Mouse (Mus musculus) embryonic facial prominence, embryonic 13.5 days (tissue): ENCODE data around the gene Olfr1512. TPM values are rescaled to one million over a fixed set of nuclear protein-coding genes. Genes with fewer than 3 reads are reported as not detected.
A peak's percentile ranks its signal among the peaks of the same experiment; 100 is the strongest.
"Not testable (repeated sequence)": the region's sequence is repeated elsewhere in the genome, so short reads cannot be mapped to it uniquely, and the experiment has no call there.

Source experiments
- ATAC-seq: fragments of 200-750 bp; cut with Nextera tagmentation; 2 replicates; pipeline ENCODE4 v1.8.0; 2017; ENCODE audit warnings: low read depth; ENCODE audit not compliant: insufficient number of reproducible peaks, insufficient read depth, low FRiP score, low TSS enrichment
- H3K27ac ChIP-seq: fragments of 300-500 bp; sonication (generic); 2 replicates; pipeline ENCODE4 v1.5.1; 2015; ENCODE audit warnings: moderate library complexity, mild to moderate bottlenecking, inconsistent platforms
- H3K27me3 ChIP-seq: fragments of 300-500 bp; sonication (generic); 2 replicates; pipeline ENCODE4 v1.6.1; 2015; ENCODE audit warnings: mild to moderate bottlenecking, inconsistent platforms
- H3K36me3 ChIP-seq: fragments of 300-500 bp; sonication (generic); 2 replicates; pipeline ENCODE4 v1.6.1; 2015; ENCODE audit warnings: mild to moderate bottlenecking, inconsistent platforms
- H3K4me1 ChIP-seq: fragments of 300-500 bp; sonication (generic); 2 replicates; pipeline ENCODE4 v1.6.1; 2015; ENCODE audit warnings: inconsistent platforms
- H3K4me2 ChIP-seq: fragments of 300-500 bp; sonication (generic); 2 replicates; pipeline ENCODE4 v1.6.1; 2015; ENCODE audit warnings: moderate library complexity, mild to moderate bottlenecking, inconsistent platforms
- H3K4me3 ChIP-seq: fragments of 300-500 bp; sonication (generic); 2 replicates; pipeline ENCODE4 v1.5.1; 2015; ENCODE audit warnings: mild to moderate bottlenecking, inconsistent platforms
- H3K9ac ChIP-seq: fragments of 300-500 bp; sonication (generic); 2 replicates; pipeline ENCODE4 v1.6.1; 2015; ENCODE audit warnings: mild to moderate bottlenecking, inconsistent platforms
- H3K9me3 ChIP-seq: fragments of 300-500 bp; sonication (generic); 2 replicates; pipeline ENCODE4 v1.6.1; 2016; ENCODE audit warnings: inconsistent platforms
- WGBS: fragments of 180-500 bp; shearing (Covaris S2); methylation state at CpG from one replicate; pipeline ENCODE4 v1.1.7; 2015; ENCODE audit warnings: mixed read lengths; 5-methylcytosine and 5-hydroxymethylcytosine counted together
- polyA plus RNA-seq: library from polyadenylated mRNA; unstranded; fragments of >200 nt; fragmentation: Nextera tagmentation; extraction: Ambion mirVana; gene quantifications from 2 replicates; pipeline ENCODE4 v1.2.1, GENCODE M21; 2015

Olfr1512 gene
- polyA plus RNA-seq, result 0.14 TPM in 1 of 2 replicates, not detected in the other

GRCm38 (mm10) chr14:52379068-52379467 is at the start of gene Olfr1512:
TSS of gene Olfr1512 (minus strand) at chr14:52379168.
- 71% methylated on average over 2 of the region's 2 CpGs for WGBS
- H3K9ac ChIP-seq, result no peak within 1 kb of the TSS
- H3K9me3 ChIP-seq, result no peaks in the 10 kb centered on the region
- no peaks in the 10 kb centered on the region for H3K27me3 ChIP-seq
- H3K36me3 ChIP-seq, result no peaks in the 10 kb centered on the region
- no peak within 1 kb of the TSS for H3K4me2 ChIP-seq
- H3K27ac ChIP-seq, result no peak within 1 kb of the TSS
- no peak within 1 kb of the TSS for H3K4me3 ChIP-seq
- no peak for ATAC-seq
- H3K4me1 ChIP-seq, result no peaks in the 10 kb centered on the region

DNA sequence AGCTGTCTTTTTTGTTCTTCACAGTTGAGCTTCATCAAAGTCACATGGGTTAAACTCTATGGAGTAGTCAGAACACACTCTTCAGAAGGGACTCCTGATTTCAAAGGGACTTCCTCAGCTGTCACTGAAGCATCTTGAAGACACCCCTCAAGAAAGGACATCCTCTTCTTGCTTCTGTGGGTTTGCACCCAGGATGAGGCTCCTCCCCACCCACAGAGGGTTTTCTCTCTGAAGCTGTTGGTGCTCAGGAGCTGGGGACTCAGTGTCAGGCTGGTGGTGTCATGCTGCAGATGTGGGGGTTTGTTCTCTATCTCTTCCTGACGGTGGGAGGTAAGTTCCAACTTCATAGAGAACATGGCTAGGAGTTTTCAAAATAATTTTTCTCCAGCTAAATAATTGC is 48.7 kb upstream of the Olfr1512 start:
- 92% methylated on average over 1 of the region's 1 CpGs for WGBS
- Histone ChIP-seq H3K9me3 (no peaks in the 10 kb centered on the region), H3K4me2 (no peak overlapping the region), H3K4me1 (no peaks in the 10 kb centered on the region), H3K27ac (no peak overlapping the region), H3K9ac (no peak overlapping the region), H3K27me3 (no peaks in the 10 kb centered on the region), H3K36me3 (no peaks in the 10 kb centered on the region), H3K4me3 (no peak overlapping the region)
- ATAC-seq, result no peak

DNA sequence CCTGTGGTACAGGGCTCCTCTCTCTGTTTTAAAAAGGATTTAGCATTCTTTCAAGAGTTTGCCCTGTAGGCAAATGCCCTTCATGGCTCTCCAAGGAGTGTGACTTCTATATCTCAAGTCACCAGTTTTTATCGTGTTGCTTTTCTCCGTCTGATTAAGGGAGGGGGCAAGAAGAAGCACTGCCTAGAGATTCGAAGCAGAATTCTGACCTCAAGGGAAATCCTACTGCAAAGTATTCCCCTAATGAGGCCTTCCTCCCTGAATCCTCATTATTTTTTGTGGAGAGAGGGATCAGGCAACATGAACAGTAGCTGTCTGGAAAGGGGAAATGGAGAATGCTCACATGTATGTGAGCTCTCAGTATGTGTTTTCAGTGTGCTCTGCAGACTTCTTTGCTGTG is 35.3 kb upstream of the Olfr1512 start, which contains the start of gene Olfr1510:
TSS of gene Olfr1510 (minus strand) at position 101 of the 400 bp plus-strand sequence.
- 84% methylated on average over 3 of the region's 3 CpGs for WGBS

GRCm38 (mm10) chr14:52410142-52410919 is 31.4 kb upstream of the Olfr1512 start:
- not testable (repeated sequence) for H3K4me1 ChIP-seq, H3K36me3 ChIP-seq, H3K4me3 ChIP-seq, H3K4me2 ChIP-seq, H3K9me3 ChIP-seq, H3K9ac ChIP-seq, H3K27ac ChIP-seq, H3K27me3 ChIP-seq
- 79% methylated on average over 8 of the region's 10 CpGs for WGBS
- ATAC-seq, result 0 out of 2 replicates have a peak, but pooled peaks have one; percentile 26

More for the DNA sequence above, 35.3 kb upstream of the Olfr1512 start, which contains the start of gene Olfr1510:
- H3K4me3 ChIP-seq, result no peak within 1 kb of the TSS
- H3K9me3 ChIP-seq, result no peaks in the 10 kb centered on the region
- no peaks in the 10 kb centered on the region for H3K27me3 ChIP-seq
- no peak within 1 kb of the TSS for H3K9ac ChIP-seq
- no peak within 1 kb of the TSS for H3K4me2 ChIP-seq
- ATAC-seq, result no peak
- H3K36me3 ChIP-seq, result no peaks in the 10 kb centered on the region
- H3K27ac ChIP-seq, result no peak within 1 kb of the TSS
- H3K4me1 ChIP-seq, result no peaks in the 10 kb centered on the region

DNA sequence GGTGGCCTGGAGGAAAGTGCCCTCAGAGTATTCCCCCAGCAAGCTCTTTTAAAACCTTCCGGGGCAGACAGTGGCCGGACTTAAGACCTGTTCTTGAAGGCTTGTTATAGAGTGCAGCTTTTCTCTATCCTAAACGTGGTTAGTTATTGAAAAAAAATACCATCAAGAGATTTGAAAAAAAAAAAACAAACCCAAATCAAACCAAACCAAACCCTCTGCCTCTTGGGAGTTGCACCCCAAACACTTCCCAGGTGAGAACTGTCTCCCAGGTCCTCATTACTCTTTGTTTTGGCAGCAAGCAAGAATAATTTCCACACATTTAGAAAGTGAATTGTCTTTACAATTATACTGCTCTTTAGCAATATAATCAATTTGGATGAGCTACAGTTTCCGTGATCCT is 18.3 kb upstream of the Olfr1512 start, which contains the start of gene Olfr1511:
TSS of gene Olfr1511 (minus strand) at position 101 of the 400 bp plus-strand sequence.
- H3K9me3 ChIP-seq, result no peaks in the 10 kb centered on the region
- no peak for ATAC-seq

DNA sequence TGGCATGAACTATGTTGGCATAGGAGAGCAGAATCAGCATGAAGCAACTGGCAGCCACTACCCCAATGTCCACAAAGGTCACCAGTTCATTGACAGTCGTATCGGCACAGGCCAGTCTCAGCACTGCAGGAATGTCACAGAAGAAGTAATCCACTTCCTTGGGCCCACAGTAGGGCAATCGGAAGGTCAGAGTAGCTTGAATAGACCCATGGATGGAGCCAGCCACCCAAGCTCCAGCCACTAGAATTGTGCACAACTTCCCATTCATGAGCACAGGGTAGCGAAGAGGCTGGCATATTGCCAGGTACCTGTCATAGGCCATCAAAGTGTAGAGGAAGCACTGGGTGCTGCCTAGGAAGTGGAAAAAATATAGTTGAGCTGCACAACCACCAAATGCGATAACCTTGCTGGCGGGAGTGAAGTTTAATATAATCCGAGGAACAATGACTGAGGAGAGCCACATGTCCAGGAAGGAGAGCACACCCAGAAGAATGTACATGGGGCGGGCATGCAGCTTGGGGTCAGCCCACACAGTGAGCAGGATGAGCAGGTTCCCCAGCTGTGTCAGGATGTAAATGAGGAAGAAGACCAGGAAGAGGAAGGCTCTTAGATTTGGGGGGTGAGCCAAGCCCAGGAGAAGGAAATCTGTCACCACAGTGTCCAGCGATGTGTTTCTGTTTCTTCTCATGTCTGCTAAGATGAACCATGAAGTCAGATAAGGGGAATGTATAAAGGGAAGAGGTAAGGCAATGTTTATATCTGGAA is 11.3 kb upstream of the Olfr1512 start:
- ATAC-seq, result 0 out of 2 replicates have a peak, but pooled peaks have one; percentile 10
- H3K9ac ChIP-seq, H3K9me3 ChIP-seq, H3K4me3 ChIP-seq, H3K36me3 ChIP-seq, H3K27ac ChIP-seq, H3K4me2 ChIP-seq, H3K27me3 ChIP-seq, H3K4me1 ChIP-seq: not testable (repeated sequence)
- 85% methylated on average over 9 of the region's 9 CpGs for WGBS

More for the DNA sequence above, 18.3 kb upstream of the Olfr1512 start, which contains the start of gene Olfr1511:
- no peak within 1 kb of the TSS for H3K9ac ChIP-seq
- no peak within 1 kb of the TSS for H3K4me3 ChIP-seq
- H3K4me1 ChIP-seq, result no peaks in the 10 kb centered on the region
- no peaks in the 10 kb centered on the region for H3K36me3 ChIP-seq
- H3K27ac ChIP-seq, result no peak within 1 kb of the TSS
- 75% methylated on average over 4 of the region's 4 CpGs for WGBS
- no peak within 1 kb of the TSS for H3K4me2 ChIP-seq
- H3K27me3 ChIP-seq, result no peaks in the 10 kb centered on the region

DNA sequence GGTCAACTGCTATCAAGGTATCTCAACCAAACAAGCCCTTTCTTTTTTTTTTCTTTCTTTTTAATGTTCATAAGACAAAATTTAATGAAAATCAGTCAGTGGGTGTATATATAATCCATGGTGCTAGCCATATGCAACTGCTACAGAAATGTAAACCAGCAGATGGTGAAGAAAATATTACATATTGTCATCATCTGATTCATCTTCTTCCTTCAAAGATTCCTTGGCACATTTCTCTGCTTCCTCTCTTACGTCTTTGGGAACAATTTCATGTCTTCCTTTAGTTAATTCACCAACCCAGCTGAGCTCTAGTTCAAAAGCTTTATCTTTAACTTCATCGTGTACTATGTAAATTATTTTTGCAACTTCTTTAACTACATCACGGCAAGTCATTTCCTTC is 10.2 kb downstream of the Olfr1512 start:
- no peak for ATAC-seq
- no peak overlapping the region for H3K9ac ChIP-seq

DNA sequence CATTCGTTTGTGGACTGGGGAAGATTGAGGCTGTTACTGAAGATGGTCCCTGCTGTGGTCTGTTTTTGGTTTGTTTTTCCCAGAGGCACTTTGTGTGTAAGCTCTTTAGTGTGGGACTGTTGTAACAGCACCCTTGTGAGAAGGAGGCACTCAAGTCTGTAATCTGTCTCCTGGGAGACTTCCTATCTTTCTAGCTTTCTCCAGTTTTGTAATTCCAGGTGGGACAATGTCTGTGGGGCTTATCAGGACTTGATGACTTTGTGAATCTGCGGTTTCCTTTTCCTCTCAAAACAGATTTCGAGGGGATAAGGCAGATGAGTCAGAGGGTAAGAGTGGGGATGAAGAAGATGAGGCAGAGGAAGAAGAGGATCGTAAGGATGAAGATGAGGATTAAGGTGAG is 22.7 kb downstream of the Olfr1512 start, which contains the start of gene Olfr1513:
TSS of gene Olfr1513 (minus strand) at position 101 of the 400 bp plus-strand sequence.
- WGBS, result 75% methylated on average over 4 of the region's 4 CpGs
- H3K9me3 ChIP-seq, result no peaks in the 10 kb centered on the region
- H3K9ac ChIP-seq, result no peak within 1 kb of the TSS
- no peak within 1 kb of the TSS for H3K4me2 ChIP-seq
- no peak within 1 kb of the TSS for H3K4me3 ChIP-seq
- no peak for ATAC-seq
- no peaks in the 10 kb centered on the region for H3K27me3 ChIP-seq
- H3K27ac ChIP-seq, result no peak within 1 kb of the TSS
- no peaks in the 10 kb centered on the region for H3K36me3 ChIP-seq
- H3K4me1 ChIP-seq, result no peaks in the 10 kb centered on the region

More for the DNA sequence above, 10.2 kb downstream of the Olfr1512 start:
- Histone ChIP-seq H3K4me1 (no peaks in the 10 kb centered on the region), H3K36me3 (no peaks in the 10 kb centered on the region), H3K27me3 (no peaks in the 10 kb centered on the region), H3K9me3 (no peaks in the 10 kb centered on the region), H3K4me2 (no peak overlapping the region), H3K4me3 (no peak overlapping the region), H3K27ac (no peak overlapping the region)
- WGBS, result 88% methylated on average over 3 of the region's 3 CpGs

DNA sequence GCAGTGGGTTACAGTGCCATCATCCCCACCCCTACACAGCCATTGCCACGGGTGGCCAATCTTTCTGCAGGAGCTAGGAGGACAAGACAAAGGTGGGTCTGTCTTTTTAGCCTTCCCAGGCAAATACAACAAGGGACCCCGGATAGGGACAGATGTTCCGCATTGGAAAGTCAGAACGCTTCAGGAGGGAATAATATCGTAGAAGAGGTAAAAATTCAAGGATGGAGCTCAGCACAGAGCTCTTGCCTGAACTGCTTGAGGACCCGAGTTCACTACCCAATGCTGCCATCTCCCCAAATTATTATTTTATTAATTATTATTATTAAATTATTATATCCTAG is 39.5 kb downstream of the Olfr1512 start:
- H3K4me2 ChIP-seq, result no peak overlapping the region; the same call in 1 of the 2 replicates
- H3K9me3 ChIP-seq, result 0 out of 2 replicates have a peak, but pooled peaks cover 3% of the 10 kb centered on the region
- no peak overlapping the region for H3K27ac ChIP-seq
- no peak for ATAC-seq
- H3K4me3 ChIP-seq, result no peak overlapping the region
- H3K4me1 ChIP-seq, result no peaks in the 10 kb centered on the region
- H3K36me3 ChIP-seq, result no peaks in the 10 kb centered on the region
- 62% methylated on average over 6 of the region's 6 CpGs for WGBS
- peak overlapping the region; percentile 41; the same call in 1 of the 2 replicates for H3K9ac ChIP-seq
- no peaks in the 10 kb centered on the region for H3K27me3 ChIP-seq

DNA sequence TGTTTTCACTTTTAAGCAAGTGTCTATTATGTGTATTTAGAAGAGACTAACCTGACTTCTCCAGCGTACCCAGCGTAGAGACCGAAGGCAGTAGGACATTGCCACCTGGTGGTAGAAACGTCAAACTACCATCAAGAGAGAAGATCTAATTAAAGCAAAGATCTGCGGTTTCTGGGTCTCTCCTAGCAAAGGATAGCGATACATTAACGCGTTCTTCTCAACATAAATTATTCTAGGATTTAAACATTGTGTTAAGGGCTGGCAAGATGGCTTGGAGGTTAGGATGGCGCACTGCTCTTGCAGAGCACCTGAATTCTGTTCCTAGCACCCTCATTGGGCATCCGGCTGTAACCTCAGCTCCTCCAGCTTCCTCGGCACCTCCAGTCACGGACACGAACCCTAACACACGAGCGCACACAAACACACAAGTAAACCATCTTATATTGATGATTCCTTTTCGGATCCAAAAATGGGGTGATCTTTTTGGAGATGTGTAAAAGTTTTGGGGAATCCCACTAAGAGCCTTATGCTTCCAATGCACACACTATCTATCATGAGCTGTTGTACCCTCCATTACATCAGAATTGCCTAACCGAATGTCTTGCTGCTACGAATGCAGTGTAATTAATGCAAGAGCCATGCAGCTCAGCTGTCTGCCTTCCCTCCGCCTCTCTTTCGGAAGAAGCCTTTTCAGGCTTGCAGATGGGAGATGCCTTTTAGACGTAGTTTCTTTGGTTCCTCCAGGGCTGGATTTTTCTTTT is 40.0 kb downstream of the Olfr1512 start:
- Histone ChIP-seq H3K4me1 (no peaks in the 10 kb centered on the region), H3K9me3 (no peaks in the 10 kb centered on the region), H3K27me3 (no peaks in the 10 kb centered on the region), H3K9ac (peak overlapping the region; percentile 41; the same call in 1 of the 2 replicates), H3K4me3 (peak overlapping the region; percentile 29), H3K36me3 (no peaks in the 10 kb centered on the region), H3K27ac (no peak overlapping the region), H3K4me2 (peak overlapping the region; percentile 55)
- no peak for ATAC-seq
- WGBS, result 30% methylated on average over 21 of the region's 21 CpGs

- H3K9ac ChIP-seq, result no peak overlapping the region
- no peak for ATAC-seq
- no peak overlapping the region for H3K4me2 ChIP-seq
- H3K9me3 ChIP-seq, result no peaks in the 10 kb centered on the region
- no peak overlapping the region for H3K27ac ChIP-seq
- peaks cover 41% of the 10 kb centered on the region for H3K27me3 ChIP-seq
- WGBS, result 73% methylated on average over 1 of the region's 3 CpGs
- H3K4me1 ChIP-seq, result no peaks in the 10 kb centered on the region
- no peaks in the 10 kb centered on the region for H3K36me3 ChIP-seq
- no peak overlapping the region for H3K4me3 ChIP-seq
These were observed 46.8 kb downstream of the Olfr1512 start for GRCm38 (mm10) chr14:52332171-52332570.
